Mouse (Mus musculus): ENCODE data around the gene B3gnt4. TPM values are rescaled to one million over a fixed set of nuclear protein-coding genes. Genes with fewer than 3 reads are reported as not detected.

B3gnt4 gene
- 0.90 and 1.0 TPM in 2 replicates for polyA plus RNA-seq (2012; rRNA removed)

GRCm38 (mm10) chr5:123510160-123510559, at the start of gene B3gnt4:
TSS of gene B3gnt4 (plus strand) at chr5:123510460.
- no peak within 1 kb of the TSS for H3K4me3 ChIP-seq (replicated peaks; ENCODE audit: insufficient read depth, low read depth, low read length)
- 56% methylated on average over 5 of the region's 5 CpGs for WGBS
- H3K4me1 ChIP-seq (ENCODE audit: control insufficient read depth, insufficient read depth, low read length): no peaks in the 10 kb centered on the region; the same call in 1 of the 2 replicates
- H3K27me3 ChIP-seq (ENCODE audit: control insufficient read depth, insufficient read depth, low read length): no peaks in the 10 kb centered on the region
- H3K27ac ChIP-seq (ENCODE audit: insufficient read depth, low read length): no peak within 1 kb of the TSS
- TF ChIP-seq CTCF (IDR thresholded peaks at IDR 0.05; ENCODE audit: borderline replicate concordance, insufficient read depth, low read depth, low read length) (no peak), POLR2A (IDR thresholded peaks at IDR 0.05; ENCODE audit: borderline replicate concordance, insufficient read depth, low read length) (no peak)
- no peak for DNase-seq

DNA sequence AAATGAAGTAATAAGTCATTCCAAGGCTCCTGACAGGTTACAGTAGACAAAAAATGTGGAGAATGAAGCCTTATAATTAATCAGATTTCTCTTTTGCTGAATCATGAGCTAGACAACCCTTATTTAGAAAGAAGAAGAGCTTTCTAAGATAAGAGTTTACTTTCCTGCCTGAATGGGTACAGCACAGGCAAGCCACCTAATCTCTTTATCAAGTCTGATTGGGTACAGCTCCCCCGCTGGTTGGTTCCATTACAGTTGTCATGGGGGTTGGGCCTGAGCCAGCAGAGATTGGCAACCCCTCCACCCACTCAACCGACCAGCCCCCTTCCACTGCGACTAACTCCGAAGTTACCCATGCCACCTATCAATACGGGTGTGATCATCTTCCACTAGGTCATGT, 48.8 kb upstream of the B3gnt4 start:
- no peaks in the 10 kb centered on the region for H3K27me3 ChIP-seq (ENCODE audit: control insufficient read depth, insufficient read depth, low read length)
- TF ChIP-seq CTCF (IDR thresholded peaks at IDR 0.05; ENCODE audit: borderline replicate concordance, insufficient read depth, low read depth, low read length) (no peak), POLR2A (IDR thresholded peaks at IDR 0.05; ENCODE audit: borderline replicate concordance, insufficient read depth, low read length) (no peak)
- no peak overlapping the region for H3K27ac ChIP-seq (ENCODE audit: insufficient read depth, low read length)
- 38% methylated on average over 5 of the region's 5 CpGs for WGBS
- no peak for DNase-seq
- H3K4me3 ChIP-seq (replicated peaks; ENCODE audit: insufficient read depth, low read depth, low read length): no peak overlapping the region
- no peaks in the 10 kb centered on the region for H3K4me1 ChIP-seq (ENCODE audit: control insufficient read depth, insufficient read depth, low read length)

- no peak overlapping the region for H3K27ac ChIP-seq (ENCODE audit: insufficient read depth, low read length)
- no peak overlapping the region for H3K4me3 ChIP-seq (replicated peaks; ENCODE audit: insufficient read depth, low read depth, low read length)
- 84% methylated on average over 1 of the region's 1 CpGs for WGBS
- H3K4me1 ChIP-seq (ENCODE audit: control insufficient read depth, insufficient read depth, low read length): no peaks in the 10 kb centered on the region
- DNase-seq: no peak
- TF ChIP-seq POLR2A (IDR thresholded peaks at IDR 0.05; ENCODE audit: borderline replicate concordance, insufficient read depth, low read length) (no peak), CTCF (IDR thresholded peaks at IDR 0.05; ENCODE audit: borderline replicate concordance, insufficient read depth, low read depth, low read length) (no peak)
- no peaks in the 10 kb centered on the region for H3K27me3 ChIP-seq (ENCODE audit: control insufficient read depth, insufficient read depth, low read length)
Observed at GRCm38 (mm10) chr5:123464638-123465037, 45.6 kb upstream of the B3gnt4 start.

DNA sequence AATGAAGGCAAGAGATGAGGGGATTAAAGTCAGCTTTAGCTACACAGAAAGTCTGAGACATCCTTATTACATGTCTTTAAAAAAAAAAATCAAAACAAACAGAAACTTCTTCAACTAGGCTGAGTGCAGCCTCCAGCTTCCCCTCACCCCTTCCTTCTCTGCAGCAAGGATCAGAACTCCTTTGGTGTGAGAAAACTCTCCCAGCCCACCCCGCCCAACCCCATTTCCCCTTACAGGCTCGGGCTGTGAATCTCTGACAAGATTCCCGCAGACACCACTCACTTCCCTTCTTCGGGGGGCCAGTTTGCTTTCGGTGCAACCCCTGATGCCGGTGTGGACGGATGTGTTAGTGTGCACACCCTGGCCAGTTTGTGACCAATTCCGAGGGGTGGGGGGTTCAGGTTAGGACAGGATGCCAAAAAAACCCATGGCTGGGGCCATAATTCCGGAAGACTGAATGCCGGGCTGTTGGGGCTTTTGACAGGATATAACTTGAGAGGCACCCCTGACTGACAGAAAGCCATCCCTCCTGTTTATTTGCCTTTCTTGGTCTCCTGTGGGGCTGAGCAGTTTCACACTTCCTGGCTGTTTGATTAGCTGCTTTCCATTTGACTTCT, 39.4 kb upstream of the B3gnt4 start:
- no peak for TF ChIP-seq POLR2A (IDR thresholded peaks at IDR 0.05; ENCODE audit: borderline replicate concordance, insufficient read depth, low read length)
- TF ChIP-seq CTCF (IDR thresholded peaks at IDR 0.05; ENCODE audit: borderline replicate concordance, insufficient read depth, low read depth, low read length): no peak
- WGBS: 63% methylated on average over 10 of the region's 10 CpGs
- no peaks in the 10 kb centered on the region for H3K4me1 ChIP-seq (ENCODE audit: control insufficient read depth, insufficient read depth, low read length)
- no peaks in the 10 kb centered on the region for H3K27me3 ChIP-seq (ENCODE audit: control insufficient read depth, insufficient read depth, low read length)
- DNase-seq: no peak
- no peak overlapping the region for H3K4me3 ChIP-seq (replicated peaks; ENCODE audit: insufficient read depth, low read depth, low read length)
- no peak overlapping the region for H3K27ac ChIP-seq (ENCODE audit: insufficient read depth, low read length)

DNA sequence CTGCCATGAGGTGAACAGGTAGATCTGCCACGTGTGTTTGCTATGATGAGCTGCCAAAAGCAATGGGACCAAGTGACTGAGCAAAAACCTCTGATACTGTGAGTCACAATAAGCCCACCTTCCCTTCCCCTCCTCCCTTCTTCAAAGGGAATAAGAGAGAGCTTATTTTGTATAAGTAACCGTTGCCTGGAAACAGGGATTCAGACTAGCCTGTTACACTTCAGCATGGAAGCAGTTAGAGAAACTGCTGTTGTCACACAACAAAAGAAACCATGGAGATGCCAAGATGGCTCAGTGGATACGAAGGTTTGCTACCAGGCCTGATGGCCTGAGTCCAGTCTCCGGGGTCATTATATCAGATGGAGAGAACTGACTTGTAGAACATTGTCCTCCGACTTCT, 36.4 kb upstream of the B3gnt4 start:
- Histone ChIP-seq H3K4me3 (replicated peaks; ENCODE audit: insufficient read depth, low read depth, low read length) (no peak overlapping the region), H3K27me3 (ENCODE audit: control insufficient read depth, insufficient read depth, low read length) (no peaks in the 10 kb centered on the region), H3K4me1 (ENCODE audit: control insufficient read depth, insufficient read depth, low read length) (no peaks in the 10 kb centered on the region), H3K27ac (ENCODE audit: insufficient read depth, low read length) (no peak overlapping the region)
- no peak for TF ChIP-seq POLR2A (IDR thresholded peaks at IDR 0.05; ENCODE audit: borderline replicate concordance, insufficient read depth, low read length)
- no peak for TF ChIP-seq CTCF (IDR thresholded peaks at IDR 0.05; ENCODE audit: borderline replicate concordance, insufficient read depth, low read depth, low read length)
- no peak for DNase-seq
- WGBS: 27% methylated on average over 5 of the region's 5 CpGs

DNA sequence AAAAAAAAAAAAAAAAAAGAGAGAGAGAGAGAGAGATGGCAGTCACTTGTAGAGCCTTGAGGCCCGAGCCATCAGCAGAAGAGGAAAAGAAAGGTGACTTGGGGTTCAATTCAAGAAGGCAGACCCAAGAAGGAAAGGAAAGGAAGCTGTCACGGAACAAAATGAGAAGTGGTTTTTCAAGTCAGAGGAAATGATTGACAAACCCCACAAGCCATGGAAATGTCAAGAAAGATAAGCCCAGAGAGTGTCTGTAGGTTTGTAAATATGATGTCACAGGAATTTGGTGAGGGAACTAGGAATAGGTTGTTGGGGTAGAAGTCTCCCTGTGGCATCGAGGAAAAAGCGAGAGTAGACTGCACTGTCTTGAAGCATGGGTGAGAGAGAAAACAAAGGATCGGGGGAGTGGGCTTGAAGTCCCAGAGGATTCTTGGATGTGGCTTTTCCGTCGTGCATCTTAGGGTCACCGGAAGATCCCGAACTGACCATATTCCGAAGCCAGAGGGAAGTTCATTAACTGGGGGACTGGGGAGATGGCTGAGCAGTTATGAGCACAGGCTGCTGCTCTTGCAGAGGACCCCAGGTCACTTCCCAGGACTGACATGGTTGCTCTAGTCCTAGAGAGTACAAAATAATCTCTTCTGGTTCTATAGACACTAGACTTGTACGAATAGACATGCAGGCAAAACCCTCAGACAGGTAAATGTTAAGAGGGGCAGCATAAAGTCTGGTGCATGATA, 22.4 kb upstream of the B3gnt4 start:
- no peak for DNase-seq
- H3K27me3 ChIP-seq (ENCODE audit: control insufficient read depth, insufficient read depth, low read length): no peaks in the 10 kb centered on the region
- no peak for TF ChIP-seq CTCF (IDR thresholded peaks at IDR 0.05; ENCODE audit: borderline replicate concordance, insufficient read depth, low read depth, low read length)
- no peak for TF ChIP-seq POLR2A (IDR thresholded peaks at IDR 0.05; ENCODE audit: borderline replicate concordance, insufficient read depth, low read length)
- H3K4me3 ChIP-seq (replicated peaks; ENCODE audit: insufficient read depth, low read depth, low read length): no peak overlapping the region
- 85% methylated on average over 11 of the region's 11 CpGs for WGBS
- H3K4me1 ChIP-seq (ENCODE audit: control insufficient read depth, insufficient read depth, low read length): no peaks in the 10 kb centered on the region; the same call in 1 of the 2 replicates
- no peak overlapping the region for H3K27ac ChIP-seq (ENCODE audit: insufficient read depth, low read length)

DNA sequence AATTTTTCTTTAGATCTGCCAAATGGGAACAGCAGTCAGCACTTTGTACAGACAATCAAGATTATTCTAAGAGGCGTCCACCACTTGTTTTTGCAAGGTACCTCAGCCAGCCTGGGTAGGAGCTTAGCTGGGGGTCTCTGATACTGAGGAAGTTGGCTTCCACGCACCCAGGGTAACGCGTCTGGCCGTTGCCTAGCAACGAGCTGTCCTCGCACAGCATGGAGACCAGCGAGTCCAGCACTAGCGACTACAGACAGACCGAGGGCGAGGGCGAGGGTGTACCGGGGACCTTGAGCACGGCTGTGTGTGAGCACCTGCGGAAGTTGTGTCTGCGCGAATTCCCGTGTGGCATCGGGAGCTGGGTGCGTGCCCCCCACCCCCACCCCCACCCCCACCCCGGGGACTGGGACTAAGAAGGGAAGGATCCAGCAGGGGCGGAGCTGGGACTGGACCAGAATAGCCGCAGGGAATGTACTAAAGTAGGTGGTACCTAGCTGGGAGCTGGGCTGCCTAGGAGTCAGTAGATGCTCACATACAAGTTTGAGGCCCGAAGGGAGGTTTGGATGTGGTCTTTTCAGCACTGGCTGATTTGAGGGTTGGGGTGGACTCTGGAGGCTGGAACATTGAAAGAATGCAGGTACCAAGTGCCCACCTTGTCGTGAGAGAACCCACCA, 21.0 kb upstream of the B3gnt4 start, which contains the start of the genes Lrrc43 and Il31:
Gene Lrrc43, plus strand, starts transcription at position 194 of the 674 bp plus-strand sequence.
Gene Il31, minus strand, starts transcription at position 378 of the 674 bp plus-strand sequence.
- 6% methylated on average over 25 of the region's 25 CpGs for WGBS
- TF ChIP-seq CTCF (IDR thresholded peaks at IDR 0.05; ENCODE audit: borderline replicate concordance, insufficient read depth, low read depth, low read length): no peak
- no peak for TF ChIP-seq POLR2A (IDR thresholded peaks at IDR 0.05; ENCODE audit: borderline replicate concordance, insufficient read depth, low read length)
- H3K4me1 ChIP-seq (ENCODE audit: control insufficient read depth, insufficient read depth, low read length): no peaks in the 10 kb centered on the region; the same call in 1 of the 2 replicates
- no peak within 1 kb of the TSS for H3K27ac ChIP-seq (ENCODE audit: insufficient read depth, low read length)
- DNase-seq: no peak
- H3K4me3 ChIP-seq (replicated peaks; ENCODE audit: insufficient read depth, low read depth, low read length): no peak within 1 kb of the TSS
- H3K27me3 ChIP-seq (ENCODE audit: control insufficient read depth, insufficient read depth, low read length): no peaks in the 10 kb centered on the region

Data from cerebellum, adult 2 months (tissue).